Mouse (Mus musculus): Measurements from ENCODE around the gene N6amt1. TPM values are rescaled to one million over a fixed set of nuclear protein-coding genes. Genes with fewer than 3 reads are reported as not detected.
A peak's percentile ranks its signal among the peaks of the same experiment; 100 is the strongest.

Gene N6amt1
- polyA plus RNA-seq, 2 experiments: 5.4 to 5.5 TPM

DNA sequence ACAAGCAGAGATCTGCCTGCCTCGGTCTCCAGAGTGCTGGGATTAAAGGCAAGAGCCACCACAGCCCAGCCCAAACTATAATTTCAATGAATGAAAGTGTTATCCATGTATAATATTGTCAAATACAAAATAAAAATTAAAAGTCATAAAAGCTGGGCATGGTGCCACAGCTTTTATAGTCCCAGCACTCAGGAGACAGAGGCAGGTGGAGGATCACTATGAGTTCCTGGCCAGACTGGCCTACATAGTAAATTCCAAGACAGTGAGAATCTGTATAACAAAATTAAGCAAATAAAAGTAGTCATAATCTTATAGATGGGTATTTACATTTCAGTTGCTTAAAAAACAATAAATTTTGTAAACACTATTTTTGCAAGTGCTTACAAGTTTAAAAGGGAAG, 380 bp upstream of the N6amt1 start:
- ATAC-seq (ENCODE audit: insufficient read depth) (no peak), DNase-seq (ENCODE audit: low read depth in 3 of 3, low spot score in 3 of 3) (no peak)
- H3K4me3 ChIP-seq (ENCODE audit: insufficient read depth in 1 of 2, low read depth in 2 of 2, low read length in 2 of 2): peak overlapping the region in 1 of 2 experiments; percentile 70; a peak in 2 of 4 replicates
- H3K36me3 ChIP-seq (replicated peaks; ENCODE audit: control insufficient read depth, insufficient read depth, low read depth): no peaks in the 10 kb centered on the region
- WGBS (ENCODE audit: insufficient replicate concordance): 95% methylated on average over 1 of the region's 1 CpGs
- peaks cover 3 to 6% of the 10 kb centered on the region in 2 experiments for H3K4me1 ChIP-seq (replicated peaks; ENCODE audit: control insufficient read depth in 2 of 2, insufficient read depth in 2 of 2, low read length in 1 of 2)
- no peaks in the 10 kb centered on the region for H3K27me3 ChIP-seq (ENCODE audit: control insufficient read depth, insufficient read depth, low read length)
- no peak overlapping the region for H3K27ac ChIP-seq
- H3K9me3 ChIP-seq (ENCODE audit: control insufficient read depth, low read length): no peaks in the 10 kb centered on the region
- H3K9ac ChIP-seq (replicated peaks): no peak overlapping the region
- TF ChIP-seq CTCF (IDR thresholded peaks at IDR 0.05; ENCODE audit: low read depth) (no peak), EP300 (IDR thresholded peaks at IDR 0.05; ENCODE audit: low read depth) (no peak)
- peak overlapping the region; percentile 63 for H3K4me2 ChIP-seq (ENCODE audit: low read depth)

DNA sequence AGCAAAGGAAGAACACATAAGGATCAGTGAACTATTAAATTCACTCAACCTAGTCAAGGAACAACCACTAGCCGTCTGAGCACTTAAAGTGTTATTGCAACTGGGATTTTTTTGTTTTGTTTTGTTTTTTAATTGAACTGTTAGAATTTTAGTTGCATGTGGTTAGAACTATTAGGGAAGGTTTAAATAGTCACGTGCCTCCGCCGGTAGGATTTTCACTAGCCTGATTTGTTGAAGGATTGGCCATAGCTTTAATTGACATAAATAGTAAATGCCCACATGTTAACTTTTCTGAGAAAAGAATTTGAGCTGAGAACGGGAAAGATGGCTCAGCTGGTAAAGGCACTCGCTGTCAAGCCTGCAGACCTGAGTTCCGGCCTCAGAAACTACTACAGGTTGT, 763 bp downstream of the N6amt1 start:
- no peaks in the 10 kb centered on the region for H3K36me3 ChIP-seq (replicated peaks; ENCODE audit: control insufficient read depth, insufficient read depth, low read depth)
- DNase-seq (ENCODE audit: low read depth in 3 of 3, low spot score in 3 of 3) (no peak), ATAC-seq (ENCODE audit: insufficient read depth) (no peak)
- H3K4me2 ChIP-seq (ENCODE audit: low read depth): peak overlapping the region; percentile 63
- H3K9me3 ChIP-seq (ENCODE audit: control insufficient read depth, low read length): no peaks in the 10 kb centered on the region
- H3K27ac ChIP-seq: no peak overlapping the region
- no peak overlapping the region for H3K9ac ChIP-seq (replicated peaks)
- peaks cover 3 to 6% of the 10 kb centered on the region in 2 experiments for H3K4me1 ChIP-seq (replicated peaks; ENCODE audit: control insufficient read depth in 2 of 2, insufficient read depth in 2 of 2, low read length in 1 of 2)
- H3K27me3 ChIP-seq (ENCODE audit: control insufficient read depth, insufficient read depth, low read length): no peaks in the 10 kb centered on the region
- H3K4me3 ChIP-seq (ENCODE audit: insufficient read depth in 1 of 2, low read depth in 2 of 2, low read length in 2 of 2): peak overlapping the region in 1 of 2 experiments; percentile 70; a peak in 2 of 4 replicates
- TF ChIP-seq EP300 (IDR thresholded peaks at IDR 0.05; ENCODE audit: low read depth): no peak
- TF ChIP-seq CTCF (IDR thresholded peaks at IDR 0.05; ENCODE audit: low read depth): no peak
- 75% methylated on average over 7 of the region's 7 CpGs for WGBS (ENCODE audit: insufficient replicate concordance)

DNA sequence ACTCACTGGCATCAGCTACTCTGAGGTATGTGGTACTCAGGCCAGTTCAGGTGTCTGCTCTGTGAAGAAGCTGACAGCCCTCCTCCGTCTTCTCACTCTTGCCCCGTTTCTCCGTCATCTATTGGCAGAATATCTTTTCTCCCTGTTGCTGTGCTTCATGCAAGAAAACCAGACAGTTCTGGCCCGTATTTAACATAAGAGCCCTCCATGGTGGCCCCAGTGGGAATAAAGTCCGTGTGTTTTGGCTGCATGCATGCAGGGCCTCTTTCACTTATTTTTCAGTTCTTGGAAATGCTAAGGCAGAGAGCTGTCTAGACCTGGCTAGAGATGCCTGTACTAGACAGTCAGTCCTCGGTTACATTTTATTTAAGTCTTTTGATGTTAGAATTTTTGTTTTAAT, 6.1 kb downstream of the N6amt1 start:
- Histone ChIP-seq H3K36me3 (replicated peaks; ENCODE audit: control insufficient read depth, insufficient read depth, low read depth) (no peaks in the 10 kb centered on the region), H3K27ac (no peak overlapping the region), H3K27me3 (ENCODE audit: control insufficient read depth, insufficient read depth, low read length) (no peaks in the 10 kb centered on the region), H3K4me1 (replicated peaks; ENCODE audit: control insufficient read depth in 2 of 2, insufficient read depth in 2 of 2, low read length in 1 of 2) (no peaks in the 10 kb centered on the region), H3K9ac (replicated peaks) (no peak overlapping the region), H3K4me3 (ENCODE audit: insufficient read depth in 1 of 2, low read depth in 2 of 2, low read length in 2 of 2) (no peak overlapping the region), H3K9me3 (ENCODE audit: control insufficient read depth, low read length) (no peaks in the 10 kb centered on the region), H3K4me2 (ENCODE audit: low read depth) (no peak overlapping the region)
- ATAC-seq (ENCODE audit: insufficient read depth) (no peak), DNase-seq (ENCODE audit: low read depth in 3 of 3, low spot score in 3 of 3) (no peak)
- WGBS (ENCODE audit: insufficient replicate concordance): 76% methylated on average over 6 of the region's 6 CpGs
- TF ChIP-seq CTCF (IDR thresholded peaks at IDR 0.05; ENCODE audit: low read depth) (no peak), EP300 (IDR thresholded peaks at IDR 0.05; ENCODE audit: low read depth) (no peak)

DNA sequence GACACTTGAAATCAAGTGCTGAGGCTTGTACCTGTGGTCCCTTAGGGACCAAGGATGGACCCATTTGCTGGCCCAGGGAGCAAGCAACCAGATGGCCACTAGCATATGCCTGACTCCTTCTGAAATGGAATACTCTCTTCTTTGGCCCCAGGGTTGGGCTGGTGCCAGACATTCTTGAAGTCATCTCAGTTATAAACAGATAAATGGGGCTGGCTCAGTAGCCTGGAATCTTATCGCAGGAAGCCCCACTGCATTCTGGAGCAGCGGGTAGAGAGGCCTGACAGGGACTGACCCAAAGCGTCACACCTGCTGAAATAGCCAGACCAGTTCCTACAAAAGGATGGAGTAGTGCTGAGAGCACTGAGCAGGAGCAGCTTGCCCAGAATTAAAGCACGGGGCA, 10.2 kb downstream of the N6amt1 start:
- Histone ChIP-seq H3K9ac (replicated peaks) (no peak overlapping the region), H3K36me3 (replicated peaks; ENCODE audit: control insufficient read depth, insufficient read depth, low read depth) (no peaks in the 10 kb centered on the region; the same call in 1 of the 2 replicates), H3K4me3 (ENCODE audit: insufficient read depth in 1 of 2, low read depth in 2 of 2, low read length in 2 of 2) (no peak overlapping the region), H3K4me2 (ENCODE audit: low read depth) (no peak overlapping the region), H3K4me1 (replicated peaks; ENCODE audit: control insufficient read depth in 2 of 2, insufficient read depth in 2 of 2, low read length in 1 of 2) (no peaks in the 10 kb centered on the region), H3K27me3 (ENCODE audit: control insufficient read depth, insufficient read depth, low read length) (no peaks in the 10 kb centered on the region), H3K27ac (no peak overlapping the region), H3K9me3 (ENCODE audit: control insufficient read depth, low read length) (no peaks in the 10 kb centered on the region)
- TF ChIP-seq EP300 (IDR thresholded peaks at IDR 0.05; ENCODE audit: low read depth) (no peak), CTCF (IDR thresholded peaks at IDR 0.05; ENCODE audit: low read depth) (no peak)
- DNase-seq (ENCODE audit: low read depth in 3 of 3, low spot score in 3 of 3) (no peak), ATAC-seq (ENCODE audit: insufficient read depth) (no peak)
- WGBS (ENCODE audit: insufficient replicate concordance): 76% methylated on average over 4 of the region's 4 CpGs

DNA sequence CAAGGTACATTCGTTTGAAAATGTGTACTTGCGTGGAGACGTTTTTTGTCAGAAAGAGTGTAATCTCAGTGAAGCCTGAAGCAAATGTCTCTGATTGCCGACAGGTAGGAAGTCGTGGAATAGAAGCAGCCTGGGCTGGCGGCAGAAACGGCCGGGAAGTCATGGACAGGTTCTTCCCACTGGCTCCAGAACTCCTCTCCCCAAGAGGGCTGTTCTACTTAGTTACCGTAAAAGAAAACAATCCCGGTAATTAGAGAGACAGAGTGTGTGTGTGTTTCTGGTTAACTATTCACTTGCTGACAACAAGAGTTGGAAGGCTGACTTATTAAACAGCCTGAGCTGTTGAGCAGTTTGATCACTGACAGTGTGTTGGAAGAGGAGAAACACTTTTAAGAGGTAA, 12.1 kb downstream of the N6amt1 start:
- WGBS (ENCODE audit: insufficient replicate concordance): 74% methylated on average over 10 of the region's 10 CpGs

More for the DNA sequence above, 12.1 kb downstream of the N6amt1 start:
- no peak for ATAC-seq (ENCODE audit: insufficient read depth)
- H3K4me1 ChIP-seq (replicated peaks; ENCODE audit: control insufficient read depth in 2 of 2, insufficient read depth in 2 of 2, low read length in 1 of 2): no peaks in the 10 kb centered on the region
- H3K27me3 ChIP-seq (ENCODE audit: control insufficient read depth, insufficient read depth, low read length): no peaks in the 10 kb centered on the region
- no peak for DNase-seq (ENCODE audit: low read depth in 3 of 3, low spot score in 3 of 3)
- no peak overlapping the region for H3K9ac ChIP-seq (replicated peaks)
- no peak overlapping the region for H3K4me3 ChIP-seq (ENCODE audit: insufficient read depth in 1 of 2, low read depth in 2 of 2, low read length in 2 of 2)
- TF ChIP-seq EP300 (IDR thresholded peaks at IDR 0.05; ENCODE audit: low read depth): no peak
- no peak for TF ChIP-seq CTCF (IDR thresholded peaks at IDR 0.05; ENCODE audit: low read depth)
- H3K27ac ChIP-seq: no peak overlapping the region
- H3K9me3 ChIP-seq (ENCODE audit: control insufficient read depth, low read length): no peaks in the 10 kb centered on the region
- no peak overlapping the region for H3K4me2 ChIP-seq (ENCODE audit: low read depth)
- H3K36me3 ChIP-seq (replicated peaks; ENCODE audit: control insufficient read depth, insufficient read depth, low read depth): no peaks in the 10 kb centered on the region; the same call in 1 of the 2 replicates

All from liver, embryonic 14.5 days (tissue).